Mouse (Mus musculus) cerebellum, adult 2 months (tissue): ENCODE measurements around the gene Rrp9.

Source experiments
- CTCF ChIP-seq: fragments of 200-500 bp; IDR thresholded peaks from 2 replicates; pipeline ENCODE4 v1.5.1; 2011; ENCODE audit warnings: low read depth, mild to moderate bottlenecking, control low read depth, low read length, moderate library complexity, borderline replicate concordance; ENCODE audit not compliant: insufficient read depth
- POLR2A ChIP-seq: fragments of 200-500 bp; IDR thresholded peaks from 2 replicates; pipeline ENCODE4 v1.6.1; 2011; ENCODE audit warnings: low read length, control low read depth, borderline replicate concordance; ENCODE audit not compliant: insufficient read depth

DNA sequence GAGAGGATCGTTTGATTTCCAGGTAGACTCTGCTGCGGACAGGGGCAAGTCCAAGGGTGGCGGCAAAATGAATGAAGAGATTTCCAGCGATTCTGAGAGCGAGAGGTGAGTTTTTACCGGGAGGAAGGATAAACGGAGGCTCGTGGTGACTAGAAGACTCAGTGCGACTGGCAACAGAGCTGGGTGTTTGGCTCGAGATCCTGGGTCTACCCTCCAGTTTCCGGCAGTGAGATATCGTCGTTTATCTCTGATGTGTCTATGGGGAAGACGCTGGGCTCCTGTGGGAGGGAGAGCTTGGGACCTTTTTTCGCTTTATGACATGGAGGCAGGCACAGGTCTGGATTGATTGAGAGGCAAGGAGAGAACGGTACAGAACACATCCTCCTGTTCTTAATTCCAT, 1.9 kb downstream of the Rrp9 start:
- TF ChIP-seq CTCF (no peak), POLR2A (no peak)
